Mouse (Mus musculus): ENCODE results near the gene Galntl6.

GRCm38 (mm10) chr8:57923556-57923955, 988.9 kb downstream of the Galntl6 start:
- TF ChIP-seq CHD2 (IDR thresholded peaks at IDR 0.05; ENCODE audit: low read depth, low read length) (no peak), MAFK (IDR thresholded peaks at IDR 0.05; ENCODE audit: insufficient read depth, low read depth, low read length) (no peak), HCFC1 (IDR thresholded peaks at IDR 0.05; ENCODE audit: borderline replicate concordance, insufficient read depth, low read length) (no peak), ZNF384 (IDR thresholded peaks at IDR 0.05; ENCODE audit: low read depth, low read length) (no peak), ZC3H11A (IDR thresholded peaks at IDR 0.05; ENCODE audit: borderline replicate concordance, low read depth, low read length) (no peak)

Data from ES-E14 (cell line).